Mouse (Mus musculus): ENCODE measurements around the gene March8. TPM values are rescaled to one million over a fixed set of nuclear protein-coding genes. Genes with fewer than 3 reads are reported as not detected.

Gene March8
- polyA plus RNA-seq, 1 experiment from 2014 or later: 27.8 TPM

DNA sequence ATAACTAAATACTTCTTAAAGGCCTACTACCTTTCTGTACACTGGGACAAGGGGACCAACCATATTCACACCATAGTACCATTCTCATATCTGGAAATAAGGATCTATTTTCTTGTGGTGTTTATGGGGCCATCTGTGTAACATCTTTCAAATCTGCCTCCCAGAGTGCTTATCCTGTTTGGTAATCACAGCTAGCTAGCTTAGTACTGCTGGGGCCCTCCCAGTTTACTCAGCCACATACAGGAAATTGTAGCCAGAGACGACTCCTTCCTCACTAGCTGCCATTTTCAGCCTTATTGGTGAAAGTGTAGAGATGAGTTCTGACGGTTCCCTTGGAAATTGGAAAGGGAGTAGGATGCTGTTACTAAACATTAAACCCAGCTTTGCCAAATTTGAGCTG, 43.8 kb downstream of the March8 start:
- H3K9me3 ChIP-seq (ENCODE audit: control insufficient read depth, low read length): no peaks in the 10 kb centered on the region
- 37% methylated on average over 2 of the region's 2 CpGs for WGBS
- H3K4me2 ChIP-seq (ENCODE audit: low read depth, low read length): no peak overlapping the region
- no peak overlapping the region for H3K9ac ChIP-seq (ENCODE audit: low read length)
- no peak overlapping the region for H3K4me3 ChIP-seq (ENCODE audit: low read length)
- H3K27me3 ChIP-seq (ENCODE audit: control insufficient read depth, insufficient read depth, low read depth, low read length): no peaks in the 10 kb centered on the region
- H3K27ac ChIP-seq (ENCODE audit: low read length): no peak overlapping the region
- H3K4me1 ChIP-seq (replicated peaks; ENCODE audit: control insufficient read depth, insufficient read depth, low read length): peaks cover 6% of the 10 kb centered on the region; the same call in 1 of the 2 replicates
- H3K36me3 ChIP-seq (ENCODE audit: control insufficient read depth, insufficient read depth, low read length): no peaks in the 10 kb centered on the region
- no peak for ATAC-seq (ENCODE audit: low read depth)

DNA sequence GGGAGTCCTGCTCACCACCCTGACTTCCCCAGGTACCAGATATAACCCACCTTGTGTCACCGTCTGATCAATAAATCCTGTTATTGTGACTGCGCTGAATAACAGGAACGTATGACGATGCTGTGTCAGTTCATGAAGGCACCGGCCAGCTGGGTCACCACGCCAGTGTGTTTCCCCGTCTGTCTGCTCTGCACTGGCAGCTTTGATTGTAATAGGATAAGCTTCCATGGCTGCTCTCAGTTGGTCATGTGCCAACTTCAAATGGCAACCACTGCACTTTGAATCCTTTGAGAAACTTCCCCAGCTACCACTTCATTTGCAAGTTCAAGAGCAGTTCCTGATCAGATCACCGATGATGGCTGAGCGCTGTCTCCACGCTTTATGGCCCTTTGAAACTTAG, 45.8 kb downstream of the March8 start:
- no peaks in the 10 kb centered on the region for H3K36me3 ChIP-seq (ENCODE audit: control insufficient read depth, insufficient read depth, low read length)
- no peaks in the 10 kb centered on the region for H3K9me3 ChIP-seq (ENCODE audit: control insufficient read depth, low read length)
- H3K4me1 ChIP-seq (replicated peaks; ENCODE audit: control insufficient read depth, insufficient read depth, low read length): peaks cover 6% of the 10 kb centered on the region; the same call in 1 of the 2 replicates
- H3K4me2 ChIP-seq (ENCODE audit: low read depth, low read length): no peak overlapping the region
- H3K9ac ChIP-seq (ENCODE audit: low read length): no peak overlapping the region
- no peak overlapping the region for H3K27ac ChIP-seq (ENCODE audit: low read length)
- H3K27me3 ChIP-seq (ENCODE audit: control insufficient read depth, insufficient read depth, low read depth, low read length): no peaks in the 10 kb centered on the region
- ATAC-seq (ENCODE audit: low read depth): no peak
- WGBS: 66% methylated on average over 10 of the region's 10 CpGs
- no peak overlapping the region for H3K4me3 ChIP-seq (ENCODE audit: low read length)

DNA sequence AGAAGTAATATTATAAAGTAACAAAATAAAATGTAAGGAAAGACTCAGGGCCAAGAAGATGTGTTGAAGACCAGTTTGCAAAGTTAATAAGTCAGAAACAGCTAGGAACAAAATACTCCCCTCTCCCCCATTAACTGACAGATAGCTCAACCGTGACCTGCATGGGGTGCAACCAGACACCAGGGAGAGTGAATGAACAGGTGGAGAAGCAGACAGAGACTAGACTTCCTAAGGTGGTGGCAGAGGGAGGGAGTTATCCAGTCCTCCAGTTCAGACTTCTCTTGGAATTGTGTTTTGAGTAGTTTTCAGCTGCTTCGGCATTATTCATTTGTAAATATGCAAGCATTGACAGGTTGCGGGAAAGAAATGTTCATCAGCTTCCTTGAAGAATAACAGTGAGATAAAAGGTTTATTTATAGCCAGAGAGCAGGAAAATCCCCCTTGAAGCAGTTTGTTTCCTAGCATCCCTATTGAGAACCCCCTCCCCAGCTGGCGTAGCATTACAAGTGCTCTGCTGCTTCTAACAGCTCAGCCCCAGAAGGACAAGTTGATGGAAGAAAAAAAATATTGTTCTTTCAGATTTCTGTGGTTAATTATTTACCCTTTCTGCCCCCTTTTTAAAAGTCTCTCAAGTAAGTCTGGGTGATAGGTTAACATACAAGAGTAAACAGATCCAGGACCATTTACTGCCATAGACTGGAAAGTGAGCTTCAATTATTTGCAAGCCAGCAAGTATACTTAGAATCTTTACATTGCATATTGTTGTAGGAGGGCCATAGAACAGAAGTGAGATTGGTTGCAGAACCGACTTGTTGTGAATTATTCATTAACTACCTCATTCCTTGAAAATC, 47.6 kb downstream of the March8 start:
- peak overlapping the region; percentile 33; the same call in 1 of the 2 replicates for H3K4me2 ChIP-seq (ENCODE audit: low read depth, low read length)
- no peaks in the 10 kb centered on the region for H3K36me3 ChIP-seq (ENCODE audit: control insufficient read depth, insufficient read depth, low read length)
- no peak overlapping the region for H3K9ac ChIP-seq (ENCODE audit: low read length)
- WGBS: 20% methylated on average over 5 of the region's 5 CpGs
- no peak overlapping the region for H3K4me3 ChIP-seq (ENCODE audit: low read length)
- no peaks in the 10 kb centered on the region for H3K27me3 ChIP-seq (ENCODE audit: control insufficient read depth, insufficient read depth, low read depth, low read length)
- peaks cover 6% of the 10 kb centered on the region; the same call in 1 of the 2 replicates for H3K4me1 ChIP-seq (replicated peaks; ENCODE audit: control insufficient read depth, insufficient read depth, low read length)
- peak; percentile 71 for ATAC-seq (ENCODE audit: low read depth)
- H3K9me3 ChIP-seq (ENCODE audit: control insufficient read depth, low read length): no peaks in the 10 kb centered on the region
- H3K27ac ChIP-seq (ENCODE audit: low read length): peak overlapping the region; percentile 75

DNA sequence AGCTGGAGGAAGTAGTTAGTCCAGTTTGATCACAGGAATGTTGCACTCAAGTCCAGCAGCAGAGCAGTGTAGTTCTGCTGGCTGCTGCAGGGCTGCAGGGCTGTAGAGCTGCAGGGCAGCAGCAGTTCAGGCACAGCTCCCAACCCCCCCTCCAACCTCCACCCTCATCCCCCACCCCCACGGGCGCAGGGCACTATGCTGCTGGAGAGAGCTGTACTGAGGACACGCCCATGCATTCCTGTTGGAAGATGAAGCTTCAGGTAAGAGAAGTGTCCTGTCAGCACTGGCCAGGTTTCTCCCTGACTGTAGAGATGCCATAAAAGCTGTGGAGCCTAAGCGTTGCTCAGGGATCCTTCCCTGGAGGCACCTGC, 48.2 kb downstream of the March8 start:
- peak overlapping the region; percentile 39; the same call in 1 of the 2 replicates for H3K4me2 ChIP-seq (ENCODE audit: low read depth, low read length)
- H3K4me1 ChIP-seq (replicated peaks; ENCODE audit: control insufficient read depth, insufficient read depth, low read length): peaks cover 6% of the 10 kb centered on the region; the same call in 1 of the 2 replicates
- ATAC-seq (ENCODE audit: low read depth): peak; percentile 95
- H3K27ac ChIP-seq (ENCODE audit: low read length): peak overlapping the region; percentile 71
- H3K9ac ChIP-seq (ENCODE audit: low read length): no peak overlapping the region
- H3K9me3 ChIP-seq (ENCODE audit: control insufficient read depth, low read length): no peaks in the 10 kb centered on the region
- no peaks in the 10 kb centered on the region for H3K36me3 ChIP-seq (ENCODE audit: control insufficient read depth, insufficient read depth, low read length)
- WGBS: 32% methylated on average over 4 of the region's 4 CpGs
- H3K4me3 ChIP-seq (ENCODE audit: low read length): no peak overlapping the region
- no peaks in the 10 kb centered on the region for H3K27me3 ChIP-seq (ENCODE audit: control insufficient read depth, insufficient read depth, low read depth, low read length)

DNA sequence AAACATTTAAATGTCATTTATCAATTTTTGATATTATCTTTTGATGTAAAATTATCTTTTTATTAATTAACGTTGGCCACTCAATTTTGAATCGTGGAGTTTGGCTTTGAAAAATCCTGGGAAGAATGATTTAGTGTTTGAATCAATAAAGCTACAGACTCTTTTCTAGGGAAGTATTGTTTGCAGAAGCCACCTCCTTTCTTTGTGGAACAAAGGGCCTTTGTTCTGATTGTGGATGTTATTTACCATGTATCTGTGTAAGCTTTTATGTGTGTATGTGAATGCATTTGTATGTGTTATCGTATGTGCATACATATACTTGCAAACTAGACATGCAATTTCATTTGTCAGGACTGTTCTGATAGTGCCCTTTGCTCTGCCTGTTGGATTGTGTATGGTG, 48.7 kb downstream of the March8 start:
- Histone ChIP-seq H3K4me1 (replicated peaks; ENCODE audit: control insufficient read depth, insufficient read depth, low read length) (peaks cover 6% of the 10 kb centered on the region; the same call in 1 of the 2 replicates), H3K9me3 (ENCODE audit: control insufficient read depth, low read length) (no peaks in the 10 kb centered on the region), H3K27me3 (ENCODE audit: control insufficient read depth, insufficient read depth, low read depth, low read length) (no peaks in the 10 kb centered on the region), H3K27ac (ENCODE audit: low read length) (no peak overlapping the region), H3K36me3 (ENCODE audit: control insufficient read depth, insufficient read depth, low read length) (no peaks in the 10 kb centered on the region), H3K4me3 (ENCODE audit: low read length) (no peak overlapping the region), H3K4me2 (ENCODE audit: low read depth, low read length) (no peak overlapping the region), H3K9ac (ENCODE audit: low read length) (no peak overlapping the region)
- no peak for ATAC-seq (ENCODE audit: low read depth)
- 53% methylated on average over 3 of the region's 3 CpGs for WGBS

DNA sequence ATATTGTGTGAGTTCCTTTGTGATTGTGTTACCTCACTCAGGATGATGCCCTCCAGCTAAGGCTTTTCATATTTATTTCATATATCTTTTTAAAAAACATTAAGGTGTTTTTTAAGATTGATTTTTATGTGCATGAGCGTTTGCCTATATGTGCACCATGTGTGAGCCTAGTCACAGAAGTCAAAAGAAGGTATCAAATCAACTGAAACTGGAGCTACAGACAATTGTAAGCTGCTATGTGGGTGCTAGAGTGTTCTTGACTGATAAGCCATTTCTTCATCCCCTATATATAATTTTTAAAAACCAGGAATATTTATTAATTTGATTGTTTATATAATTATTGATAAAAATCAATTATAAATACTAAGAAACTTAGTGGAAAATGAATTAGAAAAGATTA, 50.2 kb downstream of the March8 start:
- no peak overlapping the region for H3K4me3 ChIP-seq (ENCODE audit: low read length)
- ATAC-seq (ENCODE audit: low read depth): no peak
- WGBS: 88% methylated on average over 1 of the region's 1 CpGs
- H3K27ac ChIP-seq (ENCODE audit: low read length): no peak overlapping the region
- peaks cover 6% of the 10 kb centered on the region; the same call in 1 of the 2 replicates for H3K4me1 ChIP-seq (replicated peaks; ENCODE audit: control insufficient read depth, insufficient read depth, low read length)
- no peaks in the 10 kb centered on the region for H3K27me3 ChIP-seq (ENCODE audit: control insufficient read depth, insufficient read depth, low read depth, low read length)
- no peak overlapping the region for H3K4me2 ChIP-seq (ENCODE audit: low read depth, low read length)
- no peaks in the 10 kb centered on the region for H3K36me3 ChIP-seq (ENCODE audit: control insufficient read depth, insufficient read depth, low read length)
- H3K9ac ChIP-seq (ENCODE audit: low read length): no peak overlapping the region
- H3K9me3 ChIP-seq (ENCODE audit: control insufficient read depth, low read length): no peaks in the 10 kb centered on the region

DNA sequence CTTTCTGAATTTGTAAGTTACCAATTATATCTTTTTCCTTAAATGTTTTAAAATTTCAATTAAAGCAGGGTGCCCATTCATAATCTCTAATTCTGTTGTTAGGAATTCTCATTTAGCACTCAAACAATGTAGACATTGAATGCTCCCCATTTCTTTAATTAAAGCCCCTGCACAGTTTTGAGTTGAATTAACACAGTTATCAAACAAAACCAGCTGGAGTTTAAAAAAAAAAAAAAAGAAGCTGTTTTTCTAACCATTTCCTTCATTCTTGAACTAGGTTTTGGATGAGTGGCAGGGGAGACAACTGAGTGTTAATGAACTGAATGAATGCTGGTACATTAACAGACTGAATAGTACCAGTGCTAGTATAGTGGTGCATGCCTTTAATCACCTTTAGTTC, 51.7 kb downstream of the March8 start:
- H3K9me3 ChIP-seq (ENCODE audit: control insufficient read depth, low read length): no peaks in the 10 kb centered on the region
- no peak overlapping the region for H3K9ac ChIP-seq (ENCODE audit: low read length)
- H3K27me3 ChIP-seq (ENCODE audit: control insufficient read depth, insufficient read depth, low read depth, low read length): no peaks in the 10 kb centered on the region
- peaks cover 2% of the 10 kb centered on the region; the same call in 1 of the 2 replicates for H3K4me1 ChIP-seq (replicated peaks; ENCODE audit: control insufficient read depth, insufficient read depth, low read length)
- no peak for ATAC-seq (ENCODE audit: low read depth)
- no peak overlapping the region for H3K27ac ChIP-seq (ENCODE audit: low read length)
- no peak overlapping the region for H3K4me3 ChIP-seq (ENCODE audit: low read length)
- H3K4me2 ChIP-seq (ENCODE audit: low read depth, low read length): no peak overlapping the region
- no peaks in the 10 kb centered on the region for H3K36me3 ChIP-seq (ENCODE audit: control insufficient read depth, insufficient read depth, low read length)

DNA sequence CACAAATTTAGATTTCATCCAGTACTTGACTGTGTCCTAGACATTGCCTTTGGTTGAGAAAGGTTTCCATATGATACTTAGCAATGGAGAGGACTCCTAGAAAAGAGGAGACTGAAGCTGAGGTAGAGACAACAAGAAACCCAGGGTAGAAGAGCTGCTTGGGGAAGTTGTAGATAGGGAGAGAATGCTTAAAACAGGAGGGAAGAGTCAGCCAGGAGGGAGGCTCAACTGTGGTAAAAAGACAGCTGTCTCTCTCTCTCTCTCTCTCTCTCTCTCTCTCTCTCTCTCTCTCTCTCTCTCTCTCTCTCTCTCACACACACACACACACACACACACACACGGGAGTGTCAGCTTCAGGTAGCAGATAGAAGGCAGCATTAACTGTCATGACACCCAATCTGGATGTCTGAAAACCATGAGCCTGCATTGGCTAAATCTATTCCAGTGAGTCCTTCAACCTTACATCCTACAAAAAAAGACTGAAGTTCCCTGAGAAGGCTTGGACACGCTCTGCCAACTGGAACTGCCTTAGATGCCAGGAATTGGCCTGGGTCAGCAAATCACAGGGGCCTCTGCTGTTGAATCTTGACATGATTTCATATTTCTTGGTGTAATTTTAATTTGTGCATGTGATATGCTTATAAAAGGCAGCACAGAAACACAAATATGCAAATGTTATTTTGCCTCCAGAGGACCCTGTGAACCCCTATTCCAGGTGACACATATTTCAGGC, 57.3 kb downstream of the March8 start:
- 82% methylated on average over 2 of the region's 2 CpGs for WGBS
- no peak for ATAC-seq (ENCODE audit: low read depth)
- Histone ChIP-seq H3K4me3 (ENCODE audit: low read length) (no peak overlapping the region), H3K27me3 (ENCODE audit: control insufficient read depth, insufficient read depth, low read depth, low read length) (no peaks in the 10 kb centered on the region), H3K4me1 (replicated peaks; ENCODE audit: control insufficient read depth, insufficient read depth, low read length) (peaks cover 2% of the 10 kb centered on the region; the same call in 1 of the 2 replicates), H3K4me2 (ENCODE audit: low read depth, low read length) (no peak overlapping the region), H3K36me3 (ENCODE audit: control insufficient read depth, insufficient read depth, low read length) (no peaks in the 10 kb centered on the region), H3K9me3 (ENCODE audit: control insufficient read depth, low read length) (no peaks in the 10 kb centered on the region), H3K9ac (ENCODE audit: low read length) (no peak overlapping the region), H3K27ac (ENCODE audit: low read length) (no peak overlapping the region)

DNA sequence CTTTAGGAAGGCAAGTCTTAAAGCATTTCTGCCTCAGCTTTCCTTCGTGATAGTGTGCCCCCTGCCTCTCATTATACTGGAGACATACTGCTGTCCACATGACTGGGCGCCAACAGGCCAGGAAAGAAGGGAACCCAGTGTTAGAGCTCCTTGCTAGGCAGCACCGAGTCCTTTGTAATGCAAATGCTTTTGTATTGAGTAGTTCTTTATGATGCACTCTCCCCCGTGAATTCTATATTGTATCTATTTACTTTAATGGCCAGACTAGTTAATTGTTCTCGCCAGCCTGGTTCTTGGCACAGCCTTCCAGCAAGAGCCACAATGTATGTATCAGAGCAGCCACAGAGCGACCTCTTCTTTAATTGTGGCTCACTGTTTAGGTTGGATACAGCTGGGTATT, 59.8 kb downstream of the March8 start:
- no peak overlapping the region for H3K4me2 ChIP-seq (ENCODE audit: low read depth, low read length)
- no peak for ATAC-seq (ENCODE audit: low read depth)
- no peaks in the 10 kb centered on the region for H3K36me3 ChIP-seq (ENCODE audit: control insufficient read depth, insufficient read depth, low read length)
- no peak overlapping the region for H3K4me3 ChIP-seq (ENCODE audit: low read length)
- H3K9ac ChIP-seq (ENCODE audit: low read length): no peak overlapping the region
- H3K27me3 ChIP-seq (ENCODE audit: control insufficient read depth, insufficient read depth, low read depth, low read length): no peaks in the 10 kb centered on the region
- peaks cover 2% of the 10 kb centered on the region; the same call in 1 of the 2 replicates for H3K4me1 ChIP-seq (replicated peaks; ENCODE audit: control insufficient read depth, insufficient read depth, low read length)
- H3K9me3 ChIP-seq (ENCODE audit: control insufficient read depth, low read length): no peaks in the 10 kb centered on the region
- 65% methylated on average over 6 of the region's 6 CpGs for WGBS
- no peak overlapping the region for H3K27ac ChIP-seq (ENCODE audit: low read length)
